Mouse (Mus musculus) kidney, adult 2 months (tissue): Measurements from ENCODE around the gene Ostf1.

Experiments
- CTCF ChIP-seq: fragments of 200-500 bp; conservative IDR thresholded peaks from 2 replicates; pipeline ENCODE4 v1.5.1; 2011; ENCODE audit warnings: low read depth, mild to moderate bottlenecking, control low read depth, low read length, moderate library complexity, mixed read lengths; ENCODE audit not compliant: insufficient read depth, insufficient read length
- POLR2A ChIP-seq: fragments of 200-500 bp; IDR thresholded peaks from one replicate; pipeline ENCODE4 v1.6.1; 2011; ENCODE audit warnings: low read depth, low read length, control low read depth

GRCm38 (mm10) chr19:18567501-18567900 is 64.1 kb downstream of the Ostf1 start:
- TF ChIP-seq CTCF (no peak), POLR2A (no peak)
